Mouse (Mus musculus): Measurements from ENCODE around the gene Tmem200a. TPM values are rescaled to one million over a fixed set of nuclear protein-coding genes. Genes with fewer than 3 reads are reported as not detected.
A peak's percentile ranks its signal among the peaks of the same experiment; 100 is the strongest.

Gene Tmem200a
- polyA plus RNA-seq, 1 experiment: 1.6 TPM

DNA sequence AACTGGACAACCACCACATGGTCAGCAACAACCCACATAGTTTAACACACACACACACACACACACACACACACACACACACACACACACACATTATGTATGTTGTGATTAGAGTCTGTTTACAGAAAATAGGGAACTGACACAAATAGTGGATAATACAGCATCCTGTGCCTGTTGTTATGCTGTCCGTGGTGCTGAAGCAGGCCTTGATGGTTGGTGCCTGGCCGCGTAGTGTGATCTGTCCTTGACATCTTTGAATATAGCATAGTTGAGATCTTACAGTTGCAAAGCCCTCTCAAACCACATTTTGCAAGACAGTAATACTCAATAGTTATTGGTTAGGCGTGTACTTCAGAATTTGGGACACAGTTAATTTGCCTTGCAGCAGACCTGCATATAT, 3.2 kb upstream of the Tmem200a start:
- H3K79me2 ChIP-seq (ENCODE audit: control insufficient read depth, insufficient read depth): no peaks in the 10 kb centered on the region
- TF ChIP-seq MYOG (IDR thresholded peaks at IDR 0.05; ENCODE audit: control insufficient read depth, extremely low read depth, insufficient read length) (no peak), MAX (IDR thresholded peaks at IDR 0.05) (no peak), USF1 (IDR thresholded peaks at IDR 0.05; ENCODE audit: low read depth) (no peak), CEBPB (IDR thresholded peaks at IDR 0.05; ENCODE audit: low read depth) (no peak), MYOD1 (IDR thresholded peaks at IDR 0.05; ENCODE audit: control insufficient read depth, insufficient read length, low read depth) (no peak), CTCF (IDR thresholded peaks at IDR 0.05; ENCODE audit: control insufficient read depth, insufficient read depth, insufficient read length) (no peak), FOSL1 (IDR thresholded peaks at IDR 0.05; ENCODE audit: insufficient read depth, low read length, poor library complexity, severe bottlenecking) (no peak)

DNA sequence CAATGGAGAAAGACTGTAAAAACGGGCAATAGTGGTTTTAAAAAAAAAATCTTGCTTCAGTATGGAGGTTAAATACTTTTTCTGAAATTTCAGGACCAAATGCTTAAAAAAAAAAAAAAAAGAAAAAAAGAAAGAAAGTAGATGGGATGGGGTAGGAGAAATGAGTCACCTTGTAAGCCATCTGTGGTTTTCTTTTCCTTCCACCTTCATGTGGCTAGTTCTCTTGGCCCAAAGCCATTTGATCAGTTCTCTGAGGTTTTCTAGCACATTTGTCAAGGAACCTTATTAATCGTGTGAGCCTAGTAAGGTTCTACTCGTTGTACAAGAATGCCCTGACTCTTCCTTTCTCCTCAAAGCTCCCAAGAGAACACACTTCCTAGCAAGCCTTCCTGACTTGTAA, 826 bp upstream of the Tmem200a start:
- Histone ChIP-seq H3K79me3 (ENCODE audit: low read depth) (no peaks in the 10 kb centered on the region), H3K79me2 (ENCODE audit: control insufficient read depth, insufficient read depth) (no peaks in the 10 kb centered on the region), H3K4me3 (ENCODE audit: insufficient read depth, poor library complexity, severe bottlenecking) (no peak overlapping the region), H3ac (ENCODE audit: control insufficient read depth, insufficient read length, low read depth) (no peak overlapping the region), H3K36me3 (ENCODE audit: control insufficient read depth, insufficient read depth) (no peaks in the 10 kb centered on the region), H3K27me3 (ENCODE audit: control insufficient read depth, insufficient read depth, insufficient read length) (no peaks in the 10 kb centered on the region)
- TF ChIP-seq FOSL1 (IDR thresholded peaks at IDR 0.05; ENCODE audit: insufficient read depth, low read length, poor library complexity, severe bottlenecking) (peak; percentile 63), CTCF (IDR thresholded peaks at IDR 0.05; ENCODE audit: control insufficient read depth, insufficient read depth, insufficient read length) (no peak)

More for the DNA sequence above, 3.2 kb upstream of the Tmem200a start:
- no peak overlapping the region for H3K4me3 ChIP-seq (ENCODE audit: insufficient read depth, poor library complexity, severe bottlenecking)
- H3K27me3 ChIP-seq (ENCODE audit: control insufficient read depth, insufficient read depth, insufficient read length): no peaks in the 10 kb centered on the region
- no peak overlapping the region for H3ac ChIP-seq (ENCODE audit: control insufficient read depth, insufficient read length, low read depth)
- no peaks in the 10 kb centered on the region for H3K79me3 ChIP-seq (ENCODE audit: low read depth)
- H3K36me3 ChIP-seq (ENCODE audit: control insufficient read depth, insufficient read depth): no peaks in the 10 kb centered on the region

GRCm38 (mm10) chr10:26077671-26078481, 976 bp downstream of the Tmem200a start, which contains the start of gene Gm9767:
Gene Gm9767 (plus strand): TSS chr10:26078255.
- no peak for TF ChIP-seq FOSL1 (IDR thresholded peaks at IDR 0.05; ENCODE audit: insufficient read depth, low read length, poor library complexity, severe bottlenecking)
- TF ChIP-seq CEBPB (IDR thresholded peaks at IDR 0.05; ENCODE audit: low read depth): no peak

GRCm38 (mm10) chr10:26076949-26077348, 1.9 kb downstream of the Tmem200a start:
- H3K36me3 ChIP-seq (ENCODE audit: control insufficient read depth, insufficient read depth): no peaks in the 10 kb centered on the region
- H3K27me3 ChIP-seq (ENCODE audit: control insufficient read depth, insufficient read depth, insufficient read length): no peaks in the 10 kb centered on the region
- peak overlapping the region; percentile 0 for H3K4me3 ChIP-seq (ENCODE audit: insufficient read depth, poor library complexity, severe bottlenecking)
- H3ac ChIP-seq (ENCODE audit: control insufficient read depth, insufficient read length, low read depth): no peak overlapping the region
- H3K79me3 ChIP-seq (ENCODE audit: low read depth): peaks cover 1% of the 10 kb centered on the region
- H3K79me2 ChIP-seq (ENCODE audit: control insufficient read depth, insufficient read depth): no peaks in the 10 kb centered on the region
- TF ChIP-seq FOSL1 (IDR thresholded peaks at IDR 0.05; ENCODE audit: insufficient read depth, low read length, poor library complexity, severe bottlenecking): no peak
- TF ChIP-seq CTCF (IDR thresholded peaks at IDR 0.05; ENCODE audit: control insufficient read depth, insufficient read depth, insufficient read length): no peak
- TF ChIP-seq MAX (IDR thresholded peaks at IDR 0.05): no peak
- no peak for TF ChIP-seq MYOD1 (IDR thresholded peaks at IDR 0.05; ENCODE audit: control insufficient read depth, insufficient read length, low read depth)
- TF ChIP-seq USF1 (IDR thresholded peaks at IDR 0.05; ENCODE audit: low read depth): no peak
- TF ChIP-seq MYOG (IDR thresholded peaks at IDR 0.05; ENCODE audit: control insufficient read depth, extremely low read depth, insufficient read length): no peak
- TF ChIP-seq CEBPB (IDR thresholded peaks at IDR 0.05; ENCODE audit: low read depth): no peak

More at GRCm38 (mm10) chr10:26077671-26078481, 976 bp downstream of the Tmem200a start, which contains the start of gene Gm9767:
- H3K4me3 ChIP-seq (ENCODE audit: insufficient read depth, poor library complexity, severe bottlenecking): peak within 1 kb of the TSS; percentile 36
- no peaks in the 10 kb centered on the region for H3K79me3 ChIP-seq (ENCODE audit: low read depth)
- no peaks in the 10 kb centered on the region for H3K79me2 ChIP-seq (ENCODE audit: control insufficient read depth, insufficient read depth)
- no peaks in the 10 kb centered on the region for H3K27me3 ChIP-seq (ENCODE audit: control insufficient read depth, insufficient read depth, insufficient read length)
- no peaks in the 10 kb centered on the region for H3K36me3 ChIP-seq (ENCODE audit: control insufficient read depth, insufficient read depth)
- H3ac ChIP-seq (ENCODE audit: control insufficient read depth, insufficient read length, low read depth): peak within 1 kb of the TSS; percentile 62

GRCm38 (mm10) chr10:26071986-26072385, 6.9 kb downstream of the Tmem200a start:
- H3ac ChIP-seq (ENCODE audit: control insufficient read depth, insufficient read length, low read depth): no peak overlapping the region
- H3K36me3 ChIP-seq (ENCODE audit: control insufficient read depth, insufficient read depth): no peaks in the 10 kb centered on the region
- no peak for TF ChIP-seq MYOG (IDR thresholded peaks at IDR 0.05; ENCODE audit: control insufficient read depth, extremely low read depth, insufficient read length)
- no peak for TF ChIP-seq MAX (IDR thresholded peaks at IDR 0.05)
- no peak for TF ChIP-seq CTCF (IDR thresholded peaks at IDR 0.05; ENCODE audit: control insufficient read depth, insufficient read depth, insufficient read length)
- TF ChIP-seq FOSL1 (IDR thresholded peaks at IDR 0.05; ENCODE audit: insufficient read depth, low read length, poor library complexity, severe bottlenecking): no peak
- TF ChIP-seq USF1 (IDR thresholded peaks at IDR 0.05; ENCODE audit: low read depth): no peak
- no peak for TF ChIP-seq CEBPB (IDR thresholded peaks at IDR 0.05; ENCODE audit: low read depth)
- no peak for TF ChIP-seq MYOD1 (IDR thresholded peaks at IDR 0.05; ENCODE audit: control insufficient read depth, insufficient read length, low read depth)
- H3K4me3 ChIP-seq (ENCODE audit: insufficient read depth, poor library complexity, severe bottlenecking): no peak overlapping the region
- H3K27me3 ChIP-seq (ENCODE audit: control insufficient read depth, insufficient read depth, insufficient read length): no peaks in the 10 kb centered on the region
- no peaks in the 10 kb centered on the region for H3K79me2 ChIP-seq (ENCODE audit: control insufficient read depth, insufficient read depth)
- H3K79me3 ChIP-seq (ENCODE audit: low read depth): peaks cover 1% of the 10 kb centered on the region

DNA sequence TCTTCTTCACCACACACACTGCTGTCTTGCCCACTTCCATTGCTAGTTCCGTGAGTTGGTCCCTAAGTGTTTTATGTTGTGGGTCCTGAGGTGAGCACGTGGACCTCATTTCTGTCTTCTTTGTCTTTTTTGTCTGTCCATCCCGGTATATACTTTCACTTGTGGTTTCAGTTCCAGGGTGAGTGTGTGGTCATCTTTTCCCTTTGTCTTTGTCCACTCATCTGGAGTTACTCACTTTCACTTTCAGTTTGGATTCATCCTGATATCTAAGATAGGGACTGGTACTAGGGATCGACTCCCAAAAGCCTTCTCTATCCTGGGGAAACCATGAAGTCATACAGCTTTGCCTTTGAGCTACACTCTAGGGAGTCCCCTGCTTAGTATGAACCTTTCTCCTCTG, 15.8 kb downstream of the Tmem200a start:
- Histone ChIP-seq H3K79me3 (ENCODE audit: low read depth) (no peaks in the 10 kb centered on the region), H3K27me3 (ENCODE audit: control insufficient read depth, insufficient read depth, insufficient read length) (no peaks in the 10 kb centered on the region), H3ac (ENCODE audit: control insufficient read depth, insufficient read length, low read depth) (no peak overlapping the region), H3K79me2 (ENCODE audit: control insufficient read depth, insufficient read depth) (no peaks in the 10 kb centered on the region), H3K4me3 (ENCODE audit: insufficient read depth, poor library complexity, severe bottlenecking) (no peak overlapping the region), H3K36me3 (ENCODE audit: control insufficient read depth, insufficient read depth) (no peaks in the 10 kb centered on the region)
- TF ChIP-seq MAX (IDR thresholded peaks at IDR 0.05) (no peak), CTCF (IDR thresholded peaks at IDR 0.05; ENCODE audit: control insufficient read depth, insufficient read depth, insufficient read length) (no peak), MYOG (IDR thresholded peaks at IDR 0.05; ENCODE audit: control insufficient read depth, extremely low read depth, insufficient read length) (no peak), MYOD1 (IDR thresholded peaks at IDR 0.05; ENCODE audit: control insufficient read depth, insufficient read length, low read depth) (no peak), USF1 (IDR thresholded peaks at IDR 0.05; ENCODE audit: low read depth) (no peak), CEBPB (IDR thresholded peaks at IDR 0.05; ENCODE audit: low read depth) (no peak), FOSL1 (IDR thresholded peaks at IDR 0.05; ENCODE audit: insufficient read depth, low read length, poor library complexity, severe bottlenecking) (no peak)

Measured in C2C12 (cell line).